Mouse (Mus musculus): Measurements from ENCODE around the gene Armc9.

GRCm38 (mm10) chr1:86243490-86243889 is 88.9 kb downstream of the Armc9 start:
- TF ChIP-seq JUND (IDR thresholded peaks at IDR 0.05; ENCODE audit: low read depth, low read length) (no peak), CTCF (IDR thresholded peaks at IDR 0.05 in 2 of 3, conservative IDR thresholded peaks at IDR 0.05 in 1 of 3; ENCODE audit: control insufficient read depth in 1 of 3, insufficient read depth in 1 of 3, low read depth in 2 of 3, low read length in 3 of 3, poor library complexity in 1 of 3, severe bottlenecking in 1 of 3) (no peak), POLR2A (IDR thresholded peaks at IDR 0.05; ENCODE audit: control insufficient read depth in 1 of 2, insufficient read depth in 1 of 2, low read depth in 1 of 2, low read length in 2 of 2, poor library complexity in 1 of 2) (no peak), RCOR1 (IDR thresholded peaks at IDR 0.05; ENCODE audit: low read depth, low read length) (no peak)
